Mouse (Mus musculus): ENCODE measurements around the gene Foxp1. TPM values are rescaled to one million over a fixed set of nuclear protein-coding genes. Genes with fewer than 3 reads are reported as not detected.
A peak's percentile ranks its signal among the peaks of the same experiment; 100 is the strongest.

Foxp1 gene
- total RNA-seq, 2 experiments from 2014 or later, result 88.5 to 93.5 TPM

GRCm38 (mm10) chr6:99038977-99039376 lies 483.5 kb downstream of the Foxp1 start:
- Histone ChIP-seq H3K27ac (no peak overlapping the region), H3K4me3 (no peak overlapping the region)
- no peak for DNase-seq (ENCODE audit: low spot score in 2 of 2)
- TF ChIP-seq CTCF (conservative IDR thresholded peaks at IDR 0.05), result no peak

- Histone ChIP-seq H3K27ac (no peak overlapping the region), H3K4me3 (no peak overlapping the region)
- no peak for TF ChIP-seq CTCF (conservative IDR thresholded peaks at IDR 0.05)
- no peak for DNase-seq (ENCODE audit: low spot score in 2 of 2)
Measured at GRCm38 (mm10) chr6:99035459-99036375, 486.8 kb downstream of the Foxp1 start.

DNA sequence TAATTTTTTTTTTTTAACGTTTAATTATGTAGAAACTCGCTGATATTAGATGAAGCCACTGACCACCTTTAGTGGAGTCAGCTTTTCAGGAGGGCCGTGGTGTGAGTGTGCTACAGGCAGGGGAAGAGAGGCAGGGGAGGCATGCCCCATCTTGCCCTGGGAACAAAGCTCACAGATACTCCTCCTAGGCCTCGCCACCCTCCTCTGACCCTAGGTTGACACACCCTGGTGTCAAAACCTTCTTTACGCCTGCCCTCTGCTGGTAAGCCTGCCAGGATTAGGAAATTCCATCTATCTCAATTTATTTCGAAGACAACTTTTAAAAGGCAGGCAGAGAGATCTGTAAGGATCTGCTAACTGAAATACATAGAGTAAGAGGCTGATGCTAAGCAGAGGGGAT lies 489.5 kb downstream of the Foxp1 start:
- no peak for DNase-seq (ENCODE audit: low spot score in 2 of 2)
- H3K27ac ChIP-seq, result no peak overlapping the region
- peak; percentile 59 for TF ChIP-seq CTCF (conservative IDR thresholded peaks at IDR 0.05)
- H3K4me3 ChIP-seq, result no peak overlapping the region

GRCm38 (mm10) chr6:99031321-99031903 lies 491.1 kb downstream of the Foxp1 start:
- no peak overlapping the region for H3K27ac ChIP-seq
- no peak overlapping the region for H3K4me3 ChIP-seq
- no peak for TF ChIP-seq CTCF (conservative IDR thresholded peaks at IDR 0.05)
- no peak for DNase-seq (ENCODE audit: low spot score in 2 of 2)

DNA sequence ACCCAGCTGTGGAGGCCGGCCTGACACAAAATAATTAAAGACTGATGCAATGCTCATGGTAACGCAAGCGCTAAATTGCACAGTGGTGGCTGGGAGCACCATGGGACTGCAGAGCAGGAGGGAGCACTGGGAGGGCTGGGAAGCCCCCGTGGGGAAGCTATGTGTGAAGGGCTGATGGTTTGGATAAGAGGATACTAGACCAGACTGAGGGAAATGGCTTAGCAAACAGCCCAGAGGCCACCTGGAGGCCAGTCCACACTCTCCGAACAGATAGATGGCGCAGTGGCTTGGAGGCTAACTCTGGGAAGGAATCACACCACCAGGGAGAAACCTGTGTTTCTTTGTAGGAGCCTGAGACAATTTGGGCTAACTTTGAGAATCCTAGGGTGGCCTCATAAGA lies 492.3 kb downstream of the Foxp1 start:
- Histone ChIP-seq H3K27ac (no peak overlapping the region), H3K4me3 (no peak overlapping the region)
- peak; percentile 43 for TF ChIP-seq CTCF (conservative IDR thresholded peaks at IDR 0.05)
- no peak for DNase-seq (ENCODE audit: low spot score in 2 of 2)

DNA sequence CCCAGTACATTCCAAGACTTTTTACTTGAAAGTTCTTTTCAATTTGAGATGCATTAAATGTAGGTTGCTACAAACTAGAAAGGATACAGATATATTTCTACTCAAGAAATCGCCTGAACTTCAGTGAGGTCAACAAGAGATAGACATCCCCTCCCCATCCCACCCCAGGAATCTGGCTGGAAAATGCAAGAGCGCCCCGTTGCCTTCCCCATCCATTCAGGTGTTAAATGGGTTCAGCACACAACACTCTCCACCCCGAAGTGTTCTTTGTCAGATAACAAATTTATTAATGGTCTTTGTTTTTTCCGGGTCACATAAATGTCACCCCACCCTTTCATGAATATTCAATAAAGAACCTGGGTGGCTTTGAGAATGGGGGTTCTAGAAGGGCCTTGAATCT lies 493.1 kb downstream of the Foxp1 start:
- no peak overlapping the region for H3K27ac ChIP-seq
- no peak overlapping the region for H3K4me3 ChIP-seq
- TF ChIP-seq CTCF (conservative IDR thresholded peaks at IDR 0.05), result no peak
- DNase-seq (ENCODE audit: low spot score in 2 of 2), result no peak

GRCm38 (mm10) chr6:99028989-99029305 lies 493.6 kb downstream of the Foxp1 start:
- no peak for TF ChIP-seq CTCF (conservative IDR thresholded peaks at IDR 0.05)
- Histone ChIP-seq H3K27ac (peak overlapping the region; percentile 83), H3K4me3 (peak overlapping the region; percentile 75)
- no peak for DNase-seq (ENCODE audit: low spot score in 2 of 2)

DNA sequence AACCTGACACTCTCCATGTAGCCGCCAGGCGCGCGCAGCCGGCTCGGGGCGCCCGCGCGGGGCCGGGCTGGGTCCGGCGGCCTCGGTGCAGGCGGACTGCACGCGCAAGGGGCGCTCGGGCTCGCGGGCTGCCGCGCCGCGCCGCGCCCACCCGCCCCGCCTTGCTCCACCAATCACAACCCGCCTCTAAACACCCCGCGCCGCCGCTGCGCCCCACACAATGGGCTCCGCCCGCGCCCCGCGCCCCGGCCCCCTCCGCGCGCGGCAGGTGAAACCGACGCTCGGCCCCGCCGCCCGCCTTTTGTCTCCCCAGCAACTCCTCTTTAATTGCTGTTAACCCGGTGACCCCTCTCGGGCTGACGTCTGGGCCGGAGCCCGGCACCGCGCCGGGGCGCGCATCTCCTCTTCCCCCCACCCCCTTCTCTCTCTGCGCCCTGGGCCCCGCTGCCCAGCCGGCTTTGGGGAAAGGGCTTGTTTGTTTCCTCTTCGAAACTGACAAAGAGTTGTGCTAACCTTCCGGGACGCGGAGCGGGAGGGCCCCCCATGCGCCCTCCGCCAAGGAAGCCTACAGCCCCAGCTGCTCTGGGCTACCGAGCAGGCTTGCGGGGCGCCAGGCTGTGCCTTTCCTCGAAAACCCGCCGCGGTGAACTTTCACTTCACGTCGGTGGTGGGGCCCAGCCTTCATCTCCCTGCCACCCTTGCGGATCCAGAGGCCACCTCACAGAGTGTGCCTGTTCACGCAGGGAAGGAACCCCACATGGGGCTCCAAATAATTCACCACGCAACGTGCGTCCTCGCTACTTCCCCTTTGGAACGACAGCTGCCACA lies 494.1 kb downstream of the Foxp1 start:
- peak overlapping the region; percentile 83 for H3K27ac ChIP-seq
- peak; percentile 26; the same call in 1 of the 2 replicates for TF ChIP-seq CTCF (conservative IDR thresholded peaks at IDR 0.05)
- peak; percentile 17 to 21 for DNase-seq (ENCODE audit: low spot score in 2 of 2)
- peak overlapping the region; percentile 75 for H3K4me3 ChIP-seq

GRCm38 (mm10) chr6:99027542-99028160 lies 494.9 kb downstream of the Foxp1 start:
- no peak for DNase-seq (ENCODE audit: low spot score in 2 of 2)
- TF ChIP-seq CTCF (conservative IDR thresholded peaks at IDR 0.05), result no peak
- H3K4me3 ChIP-seq, result peak overlapping the region; percentile 75
- H3K27ac ChIP-seq, result peak overlapping the region; percentile 83

DNA sequence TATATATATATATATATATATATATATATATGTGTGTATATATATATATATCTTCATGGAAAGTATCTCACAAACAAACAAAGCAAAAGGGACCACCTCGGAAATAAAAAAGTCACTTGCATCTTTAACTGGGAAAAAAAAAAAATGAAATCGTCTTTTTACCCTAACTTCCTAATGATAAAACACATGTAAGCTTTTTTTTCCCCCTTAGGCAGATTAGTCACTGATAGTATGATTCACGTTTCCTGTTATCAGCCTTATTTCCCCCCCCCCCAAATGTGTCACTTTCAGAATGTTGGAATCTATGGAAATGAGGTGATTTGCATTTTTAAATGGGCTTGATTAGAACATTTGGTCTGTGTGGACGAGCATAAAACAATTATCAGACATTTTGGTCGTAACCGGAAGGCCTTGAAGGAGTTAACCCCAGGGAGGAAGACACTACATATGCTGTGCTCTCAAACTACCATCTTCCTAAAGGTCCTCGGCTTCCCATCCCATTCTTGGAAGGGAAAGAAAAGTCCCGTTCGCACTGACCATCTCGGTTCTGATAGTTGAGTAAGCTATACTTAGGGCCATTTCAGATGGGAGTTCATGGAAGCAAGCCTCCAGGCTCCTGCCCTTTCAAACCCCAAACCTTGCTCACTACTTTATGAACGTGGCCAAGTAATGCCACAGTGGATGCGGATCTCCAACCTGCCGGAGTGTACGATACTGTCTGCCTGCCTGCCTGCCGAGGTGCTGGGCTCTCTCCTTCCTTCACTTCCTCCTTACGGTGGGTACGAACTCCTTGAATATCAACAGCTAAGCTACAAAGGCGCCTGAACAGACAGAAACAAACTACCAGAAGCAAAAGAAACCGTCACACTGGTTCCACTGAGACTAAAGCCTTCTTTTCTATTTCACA lies 495.6 kb downstream of the Foxp1 start:
- H3K4me3 ChIP-seq, result peak overlapping the region; percentile 75
- peak overlapping the region; percentile 78 for H3K27ac ChIP-seq
- no peak for DNase-seq (ENCODE audit: low spot score in 2 of 2)
- TF ChIP-seq CTCF (conservative IDR thresholded peaks at IDR 0.05), result no peak

DNA sequence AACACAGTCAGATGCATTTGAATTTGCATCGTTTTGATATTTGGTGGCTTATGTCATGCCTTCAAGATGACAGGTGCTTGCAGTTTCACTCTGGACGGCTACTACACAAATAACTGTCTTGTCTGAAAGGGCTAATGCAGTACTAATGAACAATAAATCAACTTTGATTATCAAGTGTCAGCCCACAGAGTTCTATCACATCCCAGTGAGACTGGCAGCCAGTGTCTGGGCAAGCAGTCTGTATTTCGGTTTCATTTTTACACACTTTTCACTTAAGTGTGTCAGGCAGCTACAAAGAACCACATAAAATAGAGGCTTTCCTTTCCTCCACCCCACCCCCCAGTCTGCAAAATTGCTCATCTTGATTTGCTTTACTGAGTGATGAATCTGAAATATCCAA lies 496.5 kb downstream of the Foxp1 start:
- Histone ChIP-seq H3K27ac (peak overlapping the region; percentile 80), H3K4me3 (peak overlapping the region; percentile 75)
- DNase-seq (ENCODE audit: low spot score in 2 of 2), result no peak
- no peak for TF ChIP-seq CTCF (conservative IDR thresholded peaks at IDR 0.05)

GRCm38 (mm10) chr6:99024588-99024987 lies 497.9 kb downstream of the Foxp1 start:
- H3K27ac ChIP-seq, result peak overlapping the region; percentile 80

More at GRCm38 (mm10) chr6:99024588-99024987, 497.9 kb downstream of the Foxp1 start:
- no peak for DNase-seq (ENCODE audit: low spot score in 2 of 2)
- H3K4me3 ChIP-seq, result peak overlapping the region; percentile 75
- TF ChIP-seq CTCF (conservative IDR thresholded peaks at IDR 0.05), result no peak

Measured in layer of hippocampus, adult 2 months (tissue).